ENCODE assay signal across 20 mouse cellular contexts in genomic region chr7:132260632-132261031, GRCm38 (mm10). TPM values are rescaled to one million over a fixed set of nuclear protein-coding genes. Genes with fewer than 3 reads are reported as not detected.
A peak's percentile ranks its signal among the peaks of the same experiment; 100 is the strongest.
DNase-seq lines count a peak whose midpoint lies in the region; ATAC-seq and TF ChIP-seq lines count a peak whose summit lies in the region.
"Had no signal": no experiment of that assay in that cellular context is flagged by ENCODE, and none has a peak within 500 bp of the region (broad histone marks: within the 10 kb centered on the region; RNA-seq: fewer than 3 reads in every experiment).

No protein-coding gene starts in this region.

- H3K4me1 ChIP-seq in forebrain, embryonic 10.5 days, result peaks cover 72% of the 10 kb centered on the region
- H3K4me1 ChIP-seq in forebrain, embryonic 13.5 days, result peaks cover 20% of the 10 kb centered on the region
- peaks cover 14 to 23% of the 10 kb centered on the region in 2 experiments for H3K4me1 ChIP-seq in liver, embryonic 14.5 days (replicated peaks; ENCODE audit: control insufficient read depth in 2 of 2, insufficient read depth in 2 of 2, low read length in 1 of 2)
- peaks cover 5% of the 10 kb centered on the region for H3K4me1 ChIP-seq in liver, postnatal 0 days (ENCODE audit: insufficient read depth)
- no peaks in the 10 kb centered on the region for H3K4me1 ChIP-seq in limb, embryonic 14.5 days (ENCODE audit: control insufficient read depth, insufficient read depth, low read length)
- H3K4me1 ChIP-seq: embryonic facial prominence, embryonic 15.5 days had no signal

- no peak overlapping the region for H3ac ChIP-seq in myocyte (ENCODE audit: control insufficient read depth, insufficient read length)

- no peak for ATAC-seq in forebrain, embryonic 13.5 days
- no peak for ATAC-seq in liver, embryonic 14.5 days (ENCODE audit: insufficient read depth)
- no peak for ATAC-seq in liver, postnatal 0 days
- ATAC-seq in limb, embryonic 14.5 days (ENCODE audit: low FRiP score, low read depth), result peak; percentile 66

- no peak overlapping the region for H3K4me2 ChIP-seq in forebrain, embryonic 13.5 days
- H3K4me2 ChIP-seq in liver, embryonic 14.5 days (ENCODE audit: low read depth), result peak overlapping the region; percentile 64; the same call in 1 of the 2 replicates
- H3K4me2 ChIP-seq in liver, postnatal 0 days (ENCODE audit: low read depth, low read length), result no peak overlapping the region
- no peak overlapping the region for H3K4me2 ChIP-seq in limb, embryonic 14.5 days (replicated peaks; ENCODE audit: low read depth, low read length, severe bottlenecking)
- H3K4me2 ChIP-seq in myocyte (ENCODE audit: low read depth), result peak overlapping the region; percentile 48
- H3K4me2 ChIP-seq: embryonic facial prominence, embryonic 15.5 days; hindbrain, embryonic 15.5 days; midbrain, embryonic 11.5 days; neural tube, embryonic 12.5 days had no signal

- H3K27ac ChIP-seq in forebrain, embryonic 10.5 days, result peak overlapping the region; percentile 6; the same call in 1 of the 2 replicates
- no peak overlapping the region for H3K27ac ChIP-seq in forebrain, embryonic 13.5 days
- no peak overlapping the region for H3K27ac ChIP-seq in liver, embryonic 14.5 days
- no peak overlapping the region for H3K27ac ChIP-seq in liver, postnatal 0 days (ENCODE audit: low read depth)
- no peak overlapping the region for H3K27ac ChIP-seq in limb, embryonic 14.5 days (replicated peaks; ENCODE audit: low read depth, low read length)
- H3K27ac ChIP-seq: embryonic facial prominence, embryonic 15.5 days; hindbrain, embryonic 15.5 days; layer of hippocampus, adult 2 months; neural tube, embryonic 12.5 days had no signal

- H3K36me3 ChIP-seq in forebrain, embryonic 10.5 days (replicated peaks), result peaks cover 16% of the 10 kb centered on the region
- H3K36me3 ChIP-seq in forebrain, embryonic 13.5 days (ENCODE audit: poor library complexity, severe bottlenecking), result peaks cover 16% of the 10 kb centered on the region; the same call in 1 of the 2 replicates
- H3K36me3 ChIP-seq in liver, embryonic 14.5 days (replicated peaks; ENCODE audit: control insufficient read depth, insufficient read depth, low read depth), result no peaks in the 10 kb centered on the region; the same call in 1 of the 2 replicates
- H3K36me3 ChIP-seq in liver, postnatal 0 days (replicated peaks; ENCODE audit: insufficient read depth, low read length), result peaks cover 17% of the 10 kb centered on the region
- peaks cover 21% of the 10 kb centered on the region for H3K36me3 ChIP-seq in limb, embryonic 14.5 days (ENCODE audit: control insufficient read depth, insufficient read depth, low read length)
- peaks cover 9% of the 10 kb centered on the region for H3K36me3 ChIP-seq in myocyte (ENCODE audit: control insufficient read depth, insufficient read depth)
- H3K36me3 ChIP-seq: hindbrain, embryonic 15.5 days had no signal

- TF ChIP-seq POLR2A in limb, embryonic 14.5 days (IDR thresholded peaks at IDR 0.05; ENCODE audit: borderline replicate concordance, extremely low read depth, insufficient read depth, insufficient read length), result no peak
- no peak for TF ChIP-seq POLR2A in myocyte (IDR thresholded peaks at IDR 0.05; ENCODE audit: insufficient read length, low read depth)

- no peak for DNase-seq in forebrain, embryonic 10.5 days (ENCODE audit: extremely low spot score, low spot score)
- DNase-seq in liver, embryonic 14.5 days (ENCODE audit: low read depth in 3 of 3, low spot score in 3 of 3), result no peak
- DNase-seq in liver, postnatal 0 days, result no peak
- DNase-seq in limb, embryonic 14.5 days (ENCODE audit: low spot score), result no peak
- DNase-seq in left cerebral cortex, adult 18-20 months (ENCODE audit: low spot score in 2 of 2), result no peak
- DNase-seq: adrenal gland, postnatal 14 days; cerebellum, adult 9-11 months; heart, postnatal 36 days; kidney, adult 18-20 months; kidney, postnatal 14 days; layer of hippocampus, postnatal 36 days; right cerebral cortex, adult 18-20 months; thymus, postnatal 25 days had no signal

- H3K4me3 ChIP-seq in forebrain, embryonic 10.5 days, result no peak overlapping the region
- H3K4me3 ChIP-seq in forebrain, embryonic 13.5 days, result no peak overlapping the region
- no peak overlapping the region for H3K4me3 ChIP-seq in liver, embryonic 14.5 days (ENCODE audit: insufficient read depth in 1 of 2, low read depth in 2 of 2, low read length in 2 of 2)
- no peak overlapping the region for H3K4me3 ChIP-seq in liver, postnatal 0 days (ENCODE audit: low read depth, low read length)
- H3K4me3 ChIP-seq in limb, embryonic 14.5 days (replicated peaks; ENCODE audit: low read length), result no peak overlapping the region
- H3K4me3 ChIP-seq in myocyte, result no peak overlapping the region
- H3K4me3 ChIP-seq: embryonic facial prominence, embryonic 15.5 days; hindbrain, embryonic 15.5 days; layer of hippocampus, adult 2 months; neural tube, embryonic 12.5 days had no signal

- TF ChIP-seq CTCF in liver, embryonic 14.5 days (IDR thresholded peaks at IDR 0.05; ENCODE audit: low read depth), result no peak
- TF ChIP-seq CTCF in liver, postnatal 0 days (IDR thresholded peaks at IDR 0.05; ENCODE audit: low read depth), result no peak

- no peaks in the 10 kb centered on the region for H3K9me3 ChIP-seq in forebrain, embryonic 10.5 days
- H3K9me3 ChIP-seq in forebrain, embryonic 13.5 days (replicated peaks), result no peaks in the 10 kb centered on the region
- no peaks in the 10 kb centered on the region for H3K9me3 ChIP-seq in liver, embryonic 14.5 days (ENCODE audit: control insufficient read depth, low read length)
- no peaks in the 10 kb centered on the region for H3K9me3 ChIP-seq in liver, postnatal 0 days (ENCODE audit: low read length)
- H3K9me3 ChIP-seq in limb, embryonic 14.5 days (ENCODE audit: control insufficient read depth, low read length), result no peaks in the 10 kb centered on the region
- H3K9me3 ChIP-seq: embryonic facial prominence, embryonic 15.5 days; hindbrain, embryonic 15.5 days; neural tube, embryonic 12.5 days had no signal

- WGBS in forebrain, embryonic 10.5 days, result 73% methylated on average over 5 of the region's 5 CpGs
- 81% methylated on average over 5 of the region's 5 CpGs for WGBS in forebrain, embryonic 13.5 days
- 73% methylated on average over 5 of the region's 5 CpGs for WGBS in liver, embryonic 14.5 days (ENCODE audit: insufficient replicate concordance)
- 70% methylated on average over 5 of the region's 5 CpGs for WGBS in liver, postnatal 0 days (ENCODE audit: insufficient replicate concordance)
- WGBS in limb, embryonic 14.5 days, result 82% methylated on average over 5 of the region's 5 CpGs

- H3K9ac ChIP-seq in forebrain, embryonic 13.5 days, result no peak overlapping the region
- H3K9ac ChIP-seq in liver, embryonic 14.5 days (replicated peaks), result no peak overlapping the region
- no peak overlapping the region for H3K9ac ChIP-seq in liver, postnatal 0 days (replicated peaks)
- H3K9ac ChIP-seq in limb, embryonic 14.5 days (ENCODE audit: low read depth, low read length, severe bottlenecking), result no peak overlapping the region
- H3K9ac ChIP-seq: embryonic facial prominence, embryonic 15.5 days; hindbrain, embryonic 15.5 days; neural tube, embryonic 12.5 days had no signal

- peaks cover 26% of the 10 kb centered on the region; the same call in 1 of the 2 replicates for H3K27me3 ChIP-seq in forebrain, embryonic 10.5 days (ENCODE audit: poor library complexity, severe bottlenecking)
- H3K27me3 ChIP-seq in forebrain, embryonic 13.5 days, result no peaks in the 10 kb centered on the region
- no peaks in the 10 kb centered on the region for H3K27me3 ChIP-seq in liver, embryonic 14.5 days (ENCODE audit: control insufficient read depth, insufficient read depth, low read length)
- no peaks in the 10 kb centered on the region for H3K27me3 ChIP-seq in liver, postnatal 0 days (ENCODE audit: insufficient read depth, low read length)
- H3K27me3 ChIP-seq in limb, embryonic 14.5 days (ENCODE audit: control insufficient read depth, insufficient read depth, low read length), result no peaks in the 10 kb centered on the region
- no peaks in the 10 kb centered on the region for H3K27me3 ChIP-seq in myocyte (ENCODE audit: control insufficient read depth, insufficient read depth, insufficient read length)
- H3K27me3 ChIP-seq: embryonic facial prominence, embryonic 15.5 days; hindbrain, embryonic 15.5 days; neural tube, embryonic 12.5 days had no signal

- peaks cover 4% of the 10 kb centered on the region for H3K79me2 ChIP-seq in myocyte (ENCODE audit: control insufficient read depth, insufficient read depth)

- no peak for TF ChIP-seq EP300 in liver, embryonic 14.5 days (IDR thresholded peaks at IDR 0.05; ENCODE audit: low read depth)
- TF ChIP-seq EP300 in liver, postnatal 0 days (IDR thresholded peaks at IDR 0.05; ENCODE audit: low read depth), result no peak

TF ChIP-seq in myocyte, 11 proteins besides CTCF, POLR2A, EP300 and RAD21 (continues in another document):
- TF ChIP-seq TCF12 (IDR thresholded peaks at IDR 0.05; ENCODE audit: insufficient read depth, poor library complexity, severe bottlenecking) (peak; percentile 95), TCF3 (IDR thresholded peaks at IDR 0.05; ENCODE audit: insufficient read length, low read depth) (peak; percentile 75), CEBPB (IDR thresholded peaks at IDR 0.05; ENCODE audit: insufficient read depth, poor library complexity, severe bottlenecking) (peak; percentile 98), E2F4 (IDR thresholded peaks at IDR 0.05; ENCODE audit: insufficient read depth) (no peak), MAX (IDR thresholded peaks at IDR 0.05; ENCODE audit: low read depth) (no peak), USF1 (IDR thresholded peaks at IDR 0.05; ENCODE audit: low read depth) (no peak), SRF (IDR thresholded peaks at IDR 0.05; ENCODE audit: control insufficient read depth, insufficient read length, low read depth) (no peak), REST (IDR thresholded peaks at IDR 0.05; ENCODE audit: insufficient read depth, insufficient read length) (no peak), POLR2AphosphoS2 (IDR thresholded peaks at IDR 0.05; ENCODE audit: insufficient read length, low read depth) (no peak), MYOG (IDR thresholded peaks at IDR 0.05; ENCODE audit: control insufficient read depth in 1 of 3, insufficient read depth in 1 of 3, insufficient read length in 2 of 3, low read depth in 2 of 3) (peak; percentile 67 to 97 (median 77))

RNA-seq across cellular contexts. Expression of gene Chst15, which starts 56.4 kb away (rescaled TPM):
- polyA plus RNA-seq in forebrain, embryonic 10.5 days (2016; fragmentation: Nextera tagmentation; extraction: Ambion mirVana), result 9.2 and 9.7 TPM in 2 replicates
- polyA plus RNA-seq in forebrain, embryonic 13.5 days (2015; fragmentation: Nextera tagmentation; extraction: Ambion mirVana), result 13.6 and 14.7 TPM in 2 replicates
- polyA plus RNA-seq in liver, embryonic 14.5 days (2012; rRNA removed), result 2.1 and 2.4 TPM in 2 replicates
- 2.6 and 2.7 TPM in 2 replicates for polyA plus RNA-seq in liver, embryonic 14.5 days (2014; fragmentation: Nextera tagmentation; extraction: Ambion mirVana)
- 4.2 and 5.4 TPM in 2 replicates for polyA plus RNA-seq in liver, postnatal 0 days (2015; fragmentation: Nextera tagmentation; extraction: Ambion mirVana)
- 16.1 and 19.1 TPM in 2 replicates for polyA plus RNA-seq in limb, embryonic 14.5 days (2012; rRNA removed)
- 16.4 and 21.7 TPM in 2 replicates for polyA plus RNA-seq in limb, embryonic 14.5 days (2014; fragmentation: Nextera tagmentation; extraction: Ambion mirVana)
- 13.4 TPM for polyA plus RNA-seq in myocyte (2012; fragmentation: generic; extraction: Trizol)
- 10 to 100 TPM; 38.5 to 39.6 TPM for total RNA-seq in left cerebral cortex, adult 18-20 months (2021)

Comparison
In these comparisons a context has a peak if more than half of its experiments do, and no peak if none do; other contexts are left out.
1. H3K4me2 ChIP-seq: peak in liver, embryonic 14.5 days (single experiment) and myocyte (single experiment); none in forebrain, embryonic 13.5 days (single experiment), liver, postnatal 0 days (single experiment) and limb, embryonic 14.5 days (single experiment).